Mouse (Mus musculus) gastrocnemius, postnatal 4 days (tissue): ENCODE results near the gene Gm15262. TPM values are rescaled to one million over a fixed set of nuclear protein-coding genes. Genes with fewer than 3 reads are reported as not detected.
"Not testable (repeated sequence)": the region's sequence is repeated elsewhere in the genome, so short reads cannot be mapped to it uniquely, and the experiment has no call there.

Experiments used
- DNase-seq, 2 experiments: peaks; one replicate each; pipeline ENCODE4 v3.0.0; 2021 to 2022; ENCODE audit warnings: low spot score in 2 of 2, mixed read lengths in 2 of 2
- long read RNA-seq, 2 experiments: library from polyadenylated mRNA; stranded (forward); transcript quantifications; one replicate each; pipeline ENCODE4 v2.0.0; 2021
- total RNA-seq, 2 experiments: library from RNA; stranded (reverse); gene quantifications; 2 replicates each; pipeline ENCODE4 v1.2.3; 2021

Gene Gm15262
- under 1 TPM; 0.39 to 0.54 TPM for total RNA-seq
- long read RNA-seq, experiment 1 = 0 reads
- long read RNA-seq, experiment 2 = 0 reads

DNA sequence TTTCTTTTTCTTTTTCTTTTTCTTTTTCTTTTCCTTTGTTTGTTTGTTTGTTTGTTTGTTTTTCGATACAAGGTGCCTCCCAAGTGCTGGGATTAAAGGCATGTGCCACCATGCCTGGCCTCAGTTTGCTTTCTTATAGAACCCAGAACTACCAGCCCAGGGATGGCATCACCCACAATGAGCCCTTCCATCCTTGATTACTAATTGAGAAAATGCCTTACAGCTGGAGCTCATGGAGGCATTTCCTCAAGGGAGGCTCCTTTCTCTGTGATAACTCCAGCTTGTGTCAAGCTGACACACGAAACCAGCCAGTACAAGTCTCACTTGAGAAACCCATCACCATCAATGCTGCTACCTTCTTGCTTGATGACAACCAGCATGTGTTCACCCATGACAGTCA is at the start of gene Gm15262:
Gene Gm15262 (plus strand): TSS at position 301 of the 400 bp plus-strand sequence.
- not testable (repeated sequence) for DNase-seq

DNA sequence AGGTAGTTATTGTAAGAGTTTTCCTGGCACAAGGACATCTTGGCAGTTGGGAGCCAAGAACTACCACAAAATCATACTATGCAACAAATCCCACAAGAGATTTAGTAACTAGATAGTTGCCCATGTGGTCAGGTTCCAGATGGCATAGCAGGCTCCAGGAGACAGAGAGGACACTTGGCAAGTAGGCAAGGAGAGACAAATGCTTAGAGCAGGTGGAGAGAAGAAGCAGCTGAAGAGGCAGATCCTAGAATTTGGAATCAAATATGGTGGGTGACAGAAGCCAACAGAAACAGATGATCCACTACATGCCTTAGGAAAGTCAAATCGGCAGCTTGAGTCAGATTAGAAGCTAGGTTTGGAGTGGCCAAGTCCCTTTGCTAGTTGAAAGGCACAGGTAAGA is 20.9 kb downstream of the Gm15262 start:
- no peak for DNase-seq

DNA sequence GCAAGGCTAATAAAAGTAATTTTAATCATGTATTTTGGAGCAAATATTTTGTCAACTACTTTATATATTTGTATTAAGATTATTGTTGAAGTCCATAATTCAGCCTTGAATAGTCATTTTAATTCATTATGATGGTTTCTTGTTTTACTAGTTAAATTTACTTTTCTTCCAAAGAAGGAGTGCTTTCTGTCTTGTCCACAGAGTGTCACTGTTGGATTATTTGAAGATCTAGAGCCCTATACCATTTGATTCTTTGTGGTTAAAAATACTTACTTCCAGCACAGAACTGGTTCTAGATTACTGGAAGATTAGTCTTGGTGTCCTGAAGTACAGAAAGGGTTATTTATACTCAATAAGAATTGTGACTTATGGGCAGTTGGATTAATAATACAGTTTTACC is 29.2 kb downstream of the Gm15262 start:
- no peak for DNase-seq

DNA sequence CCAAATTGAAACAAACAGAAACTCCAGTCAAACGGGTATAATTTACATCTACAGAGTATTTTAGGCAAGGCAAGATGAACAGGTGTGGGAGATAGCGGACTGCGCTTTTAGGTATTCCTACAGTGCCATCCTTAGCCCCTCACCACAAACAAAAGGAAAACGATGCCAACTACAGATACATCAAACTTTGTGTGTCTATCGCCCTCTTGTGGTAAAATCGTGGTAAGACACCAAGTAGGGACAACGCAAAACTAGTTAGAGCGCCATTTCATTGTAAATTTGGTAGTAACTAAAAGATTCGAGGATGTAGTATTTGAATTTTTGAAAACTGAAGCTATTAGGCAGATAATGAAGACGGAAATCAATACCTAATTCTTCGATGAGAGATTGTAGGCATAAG is 83.7 kb downstream of the Gm15262 start:
- no peak for DNase-seq

DNA sequence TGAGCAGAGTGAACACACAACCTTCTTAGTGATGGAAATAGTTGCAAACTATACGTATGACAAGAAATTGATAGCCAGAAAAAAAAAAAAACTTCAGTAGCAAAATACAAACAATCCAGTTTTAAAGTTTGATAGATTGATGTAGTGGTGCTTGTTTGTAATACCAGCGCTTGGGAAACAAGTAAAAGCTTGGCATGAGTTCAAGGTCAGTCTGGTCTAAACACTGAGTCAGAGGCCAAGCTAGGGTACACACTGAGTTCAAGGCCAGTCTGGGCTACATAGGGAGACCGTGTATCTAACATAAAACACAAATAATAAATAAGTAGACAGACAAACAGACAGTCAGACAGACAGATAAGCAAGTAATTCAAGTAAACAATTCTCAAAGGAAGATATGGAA is 84.2 kb downstream of the Gm15262 start:
- DNase-seq = no peak

DNA sequence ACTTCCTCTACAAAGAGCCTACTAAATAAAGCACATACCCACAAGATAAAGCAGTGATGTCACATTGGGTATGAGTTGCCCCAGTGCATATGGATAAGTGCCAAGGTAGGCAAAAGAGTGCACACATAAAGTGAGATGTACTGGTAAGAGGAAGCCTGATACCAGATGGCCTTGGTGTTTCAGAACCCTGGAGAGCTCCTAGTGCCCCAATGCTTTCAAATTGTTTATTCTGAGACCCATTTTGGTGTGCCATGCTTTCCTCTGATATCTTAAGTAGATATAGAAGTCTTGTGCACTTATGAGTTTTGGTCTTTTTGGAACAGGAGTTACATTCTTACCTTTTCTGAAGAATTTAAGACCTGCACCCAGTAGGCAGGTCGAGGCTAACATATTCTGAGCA is 88.3 kb downstream of the Gm15262 start:
- peak in 1 of 2 experiments; percentile 7 for DNase-seq

DNA sequence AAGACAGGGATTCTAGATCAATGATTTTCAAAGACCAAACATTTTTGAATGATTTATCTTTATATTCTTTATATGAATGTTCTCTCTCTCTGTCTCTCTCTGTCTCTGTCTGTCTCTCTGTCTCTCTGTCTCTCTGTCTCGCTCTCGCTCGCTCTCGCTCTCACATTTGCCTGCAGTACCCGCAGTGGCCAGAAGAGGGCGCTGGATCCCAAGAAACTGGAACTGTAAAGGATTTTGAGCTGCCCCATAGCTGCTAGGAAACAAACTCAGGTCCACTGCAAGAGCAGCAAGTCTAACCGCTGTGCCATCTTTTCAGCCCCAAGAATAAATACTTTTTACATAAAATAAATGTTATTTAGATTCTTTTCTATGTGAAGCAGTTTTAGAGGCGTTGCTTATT is 98.5 kb downstream of the Gm15262 start:
- DNase-seq = no peak

DNA sequence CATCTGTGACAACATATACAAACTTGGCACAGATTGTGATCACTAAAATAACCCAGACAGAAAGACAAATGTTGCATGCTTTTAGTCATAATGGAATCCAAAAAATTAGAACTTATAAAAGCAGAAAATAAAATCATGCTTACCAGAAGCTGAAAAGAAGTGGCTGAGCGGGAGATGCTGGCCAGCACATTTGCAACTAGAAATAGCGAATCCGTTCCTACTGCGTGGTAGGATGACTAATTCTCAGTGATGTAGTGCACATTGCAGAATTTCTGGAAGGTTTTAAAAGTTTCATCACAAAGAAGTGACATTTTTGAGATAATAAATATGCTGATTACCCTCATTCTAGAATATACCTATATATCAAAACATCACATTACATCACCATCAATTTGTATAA is 100.7 kb downstream of the Gm15262 start:
- no peak for DNase-seq

DNA sequence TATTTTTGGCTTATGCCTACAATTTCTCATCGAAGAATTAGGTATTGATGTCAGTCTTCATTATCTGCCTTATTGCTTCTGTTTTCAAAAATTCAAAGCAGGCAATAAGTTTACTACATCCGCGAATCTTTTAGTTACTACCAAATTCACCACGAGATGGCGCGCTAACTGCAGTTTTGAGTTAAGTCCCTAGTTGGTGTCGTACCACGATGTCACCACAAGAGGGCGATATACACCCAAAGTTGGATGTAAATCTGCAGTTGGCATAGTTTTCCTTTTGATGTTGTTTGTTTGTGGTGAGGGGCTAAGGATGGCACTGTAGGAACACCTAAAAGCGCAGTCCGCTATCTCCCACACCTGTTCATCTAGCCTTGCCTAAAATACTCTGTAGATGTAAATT is 111.9 kb downstream of the Gm15262 start:
- DNase-seq = peak; percentile 53 to 66

DNA sequence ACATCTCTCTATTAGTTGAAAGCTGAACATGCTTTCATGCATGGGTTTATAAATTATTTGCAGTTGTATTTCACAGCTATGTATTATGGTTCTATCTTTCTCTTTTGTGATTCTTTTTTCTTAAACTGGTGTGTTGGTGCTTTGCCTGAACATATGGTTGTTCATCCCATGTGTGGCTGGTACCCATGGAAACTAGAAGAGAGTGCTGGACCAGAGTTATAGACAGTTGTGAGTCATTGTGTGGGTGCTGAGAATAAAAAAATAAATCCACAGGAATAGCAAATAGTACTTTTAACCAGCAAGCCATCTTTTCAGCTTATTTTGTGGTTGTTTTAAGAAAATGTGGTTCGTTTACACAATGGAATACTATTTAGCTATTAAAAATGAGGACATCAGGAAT is 123.9 kb downstream of the Gm15262 start:
- no peak for DNase-seq

Other genes with a start within 250 kb of the Gm15262 start
- 1 to 10 TPM; 4.5 to 5.8 TPM for gene Scml2, start 170.3 kb upstream of the Gm15262 start, total RNA-seq